Mouse (Mus musculus): ENCODE measurements around the gene Clcn6. TPM values are rescaled to one million over a fixed set of nuclear protein-coding genes. Genes with fewer than 3 reads are reported as not detected.

The Clcn6 gene
- polyA plus RNA-seq, 1 experiment, result 5.7 TPM

- peak overlapping the region; percentile 82 for H3K27ac ChIP-seq (replicated peaks; ENCODE audit: low read depth, low read length)
- H3K4me3 ChIP-seq (ENCODE audit: insufficient read depth, low read depth, low read length), result peak overlapping the region; percentile 78
- H3K4me1 ChIP-seq (ENCODE audit: control insufficient read depth, insufficient read depth, insufficient read length, low read length), result peaks cover 19% of the 10 kb centered on the region
Measured at GRCm38 (mm10) chr4:148038079-148038599, 482 bp downstream of the Clcn6 start.

- Histone ChIP-seq H3K4me1 (ENCODE audit: control insufficient read depth, insufficient read depth, insufficient read length, low read length) (peaks cover 12% of the 10 kb centered on the region), H3K27ac (replicated peaks; ENCODE audit: low read depth, low read length) (no peak overlapping the region), H3K4me3 (ENCODE audit: insufficient read depth, low read depth, low read length) (no peak overlapping the region)
Measured at GRCm38 (mm10) chr4:148035440-148035839, 3.2 kb downstream of the Clcn6 start.

- Histone ChIP-seq H3K4me3 (ENCODE audit: insufficient read depth, low read depth, low read length) (no peak overlapping the region), H3K4me1 (ENCODE audit: control insufficient read depth, insufficient read depth, insufficient read length, low read length) (0 out of 2 replicates have a peak, but pooled peaks cover 3% of the 10 kb centered on the region), H3K27ac (replicated peaks; ENCODE audit: low read depth, low read length) (no peak overlapping the region)
Measured at GRCm38 (mm10) chr4:148033858-148034410, 4.7 kb downstream of the Clcn6 start.

- Histone ChIP-seq H3K4me3 (ENCODE audit: insufficient read depth, low read depth, low read length) (no peak overlapping the region), H3K27ac (replicated peaks; ENCODE audit: low read depth, low read length) (no peak overlapping the region), H3K4me1 (ENCODE audit: control insufficient read depth, insufficient read depth, insufficient read length, low read length) (no peaks in the 10 kb centered on the region)
Measured at GRCm38 (mm10) chr4:148030506-148030905, 8.1 kb downstream of the Clcn6 start.

GRCm38 (mm10) chr4:148029297-148029696 is 9.3 kb downstream of the Clcn6 start:
- H3K27ac ChIP-seq (replicated peaks; ENCODE audit: low read depth, low read length), result no peak overlapping the region
- H3K4me1 ChIP-seq (ENCODE audit: control insufficient read depth, insufficient read depth, insufficient read length, low read length), result no peaks in the 10 kb centered on the region
- no peak overlapping the region for H3K4me3 ChIP-seq (ENCODE audit: insufficient read depth, low read depth, low read length)

GRCm38 (mm10) chr4:148024003-148024402 is 14.6 kb downstream of the Clcn6 start:
- Histone ChIP-seq H3K4me1 (ENCODE audit: control insufficient read depth, insufficient read depth, insufficient read length, low read length) (no peaks in the 10 kb centered on the region), H3K4me3 (ENCODE audit: insufficient read depth, low read depth, low read length) (no peak overlapping the region), H3K27ac (replicated peaks; ENCODE audit: low read depth, low read length) (no peak overlapping the region)

GRCm38 (mm10) chr4:148018410-148018809 is 20.2 kb downstream of the Clcn6 start:
- Histone ChIP-seq H3K4me3 (ENCODE audit: insufficient read depth, low read depth, low read length) (no peak overlapping the region), H3K4me1 (ENCODE audit: control insufficient read depth, insufficient read depth, insufficient read length, low read length) (no peaks in the 10 kb centered on the region), H3K27ac (replicated peaks; ENCODE audit: low read depth, low read length) (no peak overlapping the region)

- H3K27ac ChIP-seq (replicated peaks; ENCODE audit: low read depth, low read length), result no peak overlapping the region
- H3K4me3 ChIP-seq (ENCODE audit: insufficient read depth, low read depth, low read length), result no peak overlapping the region
- no peaks in the 10 kb centered on the region for H3K4me1 ChIP-seq (ENCODE audit: control insufficient read depth, insufficient read depth, insufficient read length, low read length)
Measured at GRCm38 (mm10) chr4:148016981-148017380, 21.6 kb downstream of the Clcn6 start.

- Histone ChIP-seq H3K4me3 (ENCODE audit: insufficient read depth, low read depth, low read length) (no peak overlapping the region), H3K27ac (replicated peaks; ENCODE audit: low read depth, low read length) (no peak overlapping the region), H3K4me1 (ENCODE audit: control insufficient read depth, insufficient read depth, insufficient read length, low read length) (no peaks in the 10 kb centered on the region)
Measured at GRCm38 (mm10) chr4:148015418-148015817, 23.2 kb downstream of the Clcn6 start.

- Histone ChIP-seq H3K4me3 (ENCODE audit: insufficient read depth, low read depth, low read length) (no peak overlapping the region), H3K4me1 (ENCODE audit: control insufficient read depth, insufficient read depth, insufficient read length, low read length) (no peaks in the 10 kb centered on the region), H3K27ac (replicated peaks; ENCODE audit: low read depth, low read length) (no peak overlapping the region)
Measured at GRCm38 (mm10) chr4:148012216-148012615, 26.4 kb downstream of the Clcn6 start.

- Histone ChIP-seq H3K4me3 (ENCODE audit: insufficient read depth, low read depth, low read length) (no peak overlapping the region), H3K27ac (replicated peaks; ENCODE audit: low read depth, low read length) (no peak overlapping the region), H3K4me1 (ENCODE audit: control insufficient read depth, insufficient read depth, insufficient read length, low read length) (no peaks in the 10 kb centered on the region)
Measured at GRCm38 (mm10) chr4:148011332-148011731, 27.3 kb downstream of the Clcn6 start.

GRCm38 (mm10) chr4:148009641-148010040 is 29.0 kb downstream of the Clcn6 start:
- Histone ChIP-seq H3K4me3 (ENCODE audit: insufficient read depth, low read depth, low read length) (no peak overlapping the region), H3K27ac (replicated peaks; ENCODE audit: low read depth, low read length) (no peak overlapping the region), H3K4me1 (ENCODE audit: control insufficient read depth, insufficient read depth, insufficient read length, low read length) (no peaks in the 10 kb centered on the region)

GRCm38 (mm10) chr4:148008412-148008811 is 30.2 kb downstream of the Clcn6 start:
- Histone ChIP-seq H3K4me1 (ENCODE audit: control insufficient read depth, insufficient read depth, insufficient read length, low read length) (no peaks in the 10 kb centered on the region), H3K27ac (replicated peaks; ENCODE audit: low read depth, low read length) (no peak overlapping the region), H3K4me3 (ENCODE audit: insufficient read depth, low read depth, low read length) (no peak overlapping the region)

GRCm38 (mm10) chr4:148004361-148004760 is 34.3 kb downstream of the Clcn6 start:
- H3K4me1 ChIP-seq (ENCODE audit: control insufficient read depth, insufficient read depth, insufficient read length, low read length), result no peaks in the 10 kb centered on the region
- H3K4me3 ChIP-seq (ENCODE audit: insufficient read depth, low read depth, low read length), result no peak overlapping the region
- no peak overlapping the region for H3K27ac ChIP-seq (replicated peaks; ENCODE audit: low read depth, low read length)

GRCm38 (mm10) chr4:148001866-148002265 is 36.8 kb downstream of the Clcn6 start:
- H3K4me1 ChIP-seq (ENCODE audit: control insufficient read depth, insufficient read depth, insufficient read length, low read length), result no peaks in the 10 kb centered on the region
- no peak overlapping the region for H3K4me3 ChIP-seq (ENCODE audit: insufficient read depth, low read depth, low read length)
- no peak overlapping the region for H3K27ac ChIP-seq (replicated peaks; ENCODE audit: low read depth, low read length)

GRCm38 (mm10) chr4:148001013-148001789 is 37.4 kb downstream of the Clcn6 start:
- H3K4me3 ChIP-seq (ENCODE audit: insufficient read depth, low read depth, low read length), result no peak overlapping the region
- H3K27ac ChIP-seq (replicated peaks; ENCODE audit: low read depth, low read length), result no peak overlapping the region
- H3K4me1 ChIP-seq (ENCODE audit: control insufficient read depth, insufficient read depth, insufficient read length, low read length), result no peaks in the 10 kb centered on the region
